ENCODE assay signal across 7 mouse cellular contexts in the genomic region with DNA sequence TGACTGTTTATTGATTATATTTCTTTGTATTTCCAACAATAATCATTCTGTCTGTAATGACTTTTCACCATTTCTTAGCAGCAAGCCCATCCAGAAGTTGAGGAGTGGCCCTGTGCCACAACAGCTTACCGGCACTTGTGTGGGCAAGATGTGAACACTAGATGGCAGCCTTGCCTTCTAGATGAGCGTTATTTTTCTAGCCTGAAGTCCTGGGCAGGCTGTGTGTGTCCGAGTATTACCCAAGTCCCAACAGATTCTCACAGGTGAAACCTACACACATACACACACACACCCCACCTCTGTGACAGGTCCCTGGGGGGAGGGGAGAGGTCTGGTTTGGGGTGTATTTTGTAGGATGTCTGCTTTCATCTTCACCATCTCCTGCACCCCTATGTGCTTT. TPM values are rescaled to one million over a fixed set of nuclear protein-coding genes. Genes with fewer than 3 reads are reported as not detected.
A peak's percentile ranks its signal among the peaks of the same experiment; 100 is the strongest.
DNase-seq lines count a peak whose midpoint lies in the region; ATAC-seq and TF ChIP-seq lines count a peak whose summit lies in the region.

No protein-coding gene starts in this region.

- DNase-seq in ZHBTc4 (ENCODE audit: low read depth, low spot score) = peak; percentile 62
- DNase-seq in cerebellum, postnatal 10 days = peak; percentile 86 to 91
- peak; percentile 40 to 64 for DNase-seq in frontal cortex, postnatal 14 days (ENCODE audit: low spot score in 2 of 2)
- peak; percentile 70 to 75 for DNase-seq in left cerebral cortex, adult 2 months (ENCODE audit: extremely low spot score in 1 of 2, low spot score in 2 of 2)
- DNase-seq in right cerebral cortex, postnatal 14 days = peak; percentile 73

- no peak overlapping the region for H3K27ac ChIP-seq in left cerebral cortex, adult 2 months

- H3K4me3 ChIP-seq in left cerebral cortex, adult 2 months = no peak overlapping the region

- intact Hi-C loops in left cerebral cortex, adult 2 months (cut with DNase I) = loop anchor here (1.0 to 10.0 kb wide), 6 partner anchors 185 to 1227 kb away; no protein-coding TSS in a partner anchor

- peak; percentile 88 for TF ChIP-seq CTCF in left cerebral cortex, adult 2 months (IDR thresholded peaks at IDR 0.05)

- peak; percentile 86 for ATAC-seq in inflammation-experienced regulatory T-cells, adult 6 months
- ATAC-seq in megakaryocyte-erythroid progenitor cell, adult 5-6 weeks (replicated peaks; ENCODE audit: low FRiP score, low TSS enrichment, poor library complexity, severe bottlenecking) = peak; percentile 83

RNA-seq across cellular contexts. Expression of gene Lrpprc, which starts 47.2 kb away (rescaled TPM):
- polyA plus RNA-seq in inflammation-experienced regulatory T-cells, adult 6 months (2017; shearing (Covaris generic)) = 10 to 100 TPM in 2 of 3 experiments, 1 to 10 TPM in 1; 9.5 to 13.4 (median 11.6) TPM
- total RNA-seq in left cerebral cortex, adult 2 months (2021) = 10 to 100 TPM; 59.0 to 63.0 TPM
- 63.8 and 67.3 TPM in 2 replicates for total RNA-seq in megakaryocyte-erythroid progenitor cell, adult 5-6 weeks (2014; fragmentation: Nextera tagmentation)
- total RNA-seq in megakaryocyte-erythroid progenitor cell, adult 5-6 weeks (2017) = 115 TPM in 2 replicates
